Comparison of ENCODE assay signal across 10 mouse cellular contexts in genomic region chr8:117562445-117563014, GRCm38 (mm10).
DNase-seq lines count a peak whose midpoint lies in the region; ATAC-seq and TF ChIP-seq lines count a peak whose summit lies in the region.
"Had no signal": no experiment of that assay in that cellular context is flagged by ENCODE, and none has a peak within 500 bp of the region (broad histone marks: within the 10 kb centered on the region; RNA-seq: fewer than 3 reads in every experiment).

No protein-coding gene starts in this region.

- WGBS in liver, embryonic 16.5 days (ENCODE audit: insufficient replicate concordance): 42% methylated on average over 16 of the region's 16 CpGs

- no peaks in the 10 kb centered on the region for H3K36me3 ChIP-seq in ES-Bruce4 (ENCODE audit: control insufficient read depth, insufficient read depth, low read length, poor library complexity, severe bottlenecking)
- no peaks in the 10 kb centered on the region for H3K36me3 ChIP-seq in liver, embryonic 16.5 days (ENCODE audit: control insufficient read depth, insufficient read depth)

- H3K27ac ChIP-seq in ES-Bruce4 (ENCODE audit: insufficient read depth, low read length): peak overlapping the region; percentile 59
- H3K27ac ChIP-seq in liver, embryonic 16.5 days (ENCODE audit: low read length): no peak overlapping the region

- TF ChIP-seq CTCF in ES-Bruce4 (IDR thresholded peaks at IDR 0.05; ENCODE audit: low read depth, low read length): no peak

- DNase-seq in embryo, embryonic 10.5 days (ENCODE audit: low spot score): peak; percentile 17
- no peak for DNase-seq in embryo, embryonic 11 days
- DNase-seq in thymus, postnatal 14 days: no peak
- no peak for DNase-seq in B cell, adult 2 months
- DNase-seq in cerebellum, postnatal 10 days: no peak
- DNase-seq: gastrocnemius, postnatal 14 days had no signal

- H3K4me1 ChIP-seq in ES-Bruce4 (ENCODE audit: control insufficient read depth, insufficient read depth, low read length): peaks cover 2% of the 10 kb centered on the region
- no peaks in the 10 kb centered on the region for H3K4me1 ChIP-seq in liver, embryonic 16.5 days (ENCODE audit: control insufficient read depth, low read depth, low read length)

- no peaks in the 10 kb centered on the region for H3K9me3 ChIP-seq in ES-Bruce4 (replicated peaks; ENCODE audit: control insufficient read depth, insufficient read depth, low read length, poor library complexity, severe bottlenecking)
- H3K9me3 ChIP-seq in liver, embryonic 16.5 days (replicated peaks; ENCODE audit: control insufficient read depth, low read length): no peaks in the 10 kb centered on the region
- H3K9me3 ChIP-seq: megakaryocyte, embryonic 14.5 days had no signal

- H3K4me2 ChIP-seq in liver, embryonic 16.5 days (ENCODE audit: low read depth, low read length): 0 out of 2 replicates have a peak overlapping the region, but pooled peaks have one; percentile 13

- no peaks in the 10 kb centered on the region for H3K27me3 ChIP-seq in ES-Bruce4 (ENCODE audit: control insufficient read depth, insufficient read depth, low read length, poor library complexity, severe bottlenecking)
- H3K27me3 ChIP-seq in liver, embryonic 16.5 days (ENCODE audit: control insufficient read depth, insufficient read depth, low read depth, low read length): no peaks in the 10 kb centered on the region
- H3K27me3 ChIP-seq: megakaryocyte, embryonic 14.5 days had no signal

- 0 out of 2 replicates have a peak, but pooled peaks have one; percentile 5 for TF ChIP-seq EP300 in ES-Bruce4 (IDR thresholded peaks at IDR 0.05; ENCODE audit: insufficient read depth, low read depth, low read length)

- H3K9ac ChIP-seq in ES-Bruce4 (ENCODE audit: low read depth, poor library complexity, severe bottlenecking): peak overlapping the region; percentile 61
- no peak overlapping the region for H3K9ac ChIP-seq in liver, embryonic 16.5 days (ENCODE audit: low read depth, low read length)

- H3K4me3 ChIP-seq in ES-Bruce4 (ENCODE audit: low read depth, low read length): peak overlapping the region; percentile 59
- H3K4me3 ChIP-seq in liver, embryonic 16.5 days (ENCODE audit: low read depth, low read length): no peak overlapping the region

- TF ChIP-seq POLR2A in ES-Bruce4 (IDR thresholded peaks at IDR 0.05; ENCODE audit: insufficient read depth, low read length): no peak

- ATAC-seq in granulocyte monocyte progenitor cell, adult 5-6 weeks (replicated peaks; ENCODE audit: poor library complexity, severe bottlenecking): peak; percentile 38
- no peak for ATAC-seq in liver, embryonic 16.5 days (ENCODE audit: low read depth)
